Mouse (Mus musculus): ENCODE results near the gene Rps27l.

GRCm38 (mm10) chr9:66907746-66908397, 38.0 kb upstream of the Rps27l start:
- TF ChIP-seq CTCF (IDR thresholded peaks at IDR 0.05; ENCODE audit: low read depth, low read length) (no peak), POLR2A (IDR thresholded peaks at IDR 0.05; ENCODE audit: extremely low read depth, insufficient read depth, low read length) (no peak)

All from liver, adult 2 months (tissue).